Mouse (Mus musculus) myocyte (in vitro differentiated cells): ENCODE results near the gene Uba52. TPM values are rescaled to one million over a fixed set of nuclear protein-coding genes. Genes with fewer than 3 reads are reported as not detected.

Experiments
- H3K27me3 ChIP-seq: one replicate; pipeline ENCODE4 v1.6.1; 2011; ENCODE audit not compliant: control insufficient read depth, insufficient read depth, insufficient read length
- H3K36me3 ChIP-seq: one replicate; pipeline ENCODE4 v1.6.1; 2011; ENCODE audit not compliant: control insufficient read depth, insufficient read depth
- H3K4me2 ChIP-seq: one replicate; pipeline ENCODE4 v1.6.1; 2011; ENCODE audit warnings: low read depth, control low read depth
- H3K4me3 ChIP-seq: one replicate; pipeline ENCODE4 v1.5.1; 2011; ENCODE audit warnings: mild to moderate bottlenecking, control low read depth, moderate library complexity
- H3K79me2 ChIP-seq: one replicate; pipeline ENCODE4 v1.6.1; 2011; ENCODE audit not compliant: control insufficient read depth, insufficient read depth
- H3ac ChIP-seq: one replicate; pipeline ENCODE4 v1.6.1; 2011; ENCODE audit not compliant: control insufficient read depth, insufficient read length
- CEBPB ChIP-seq: IDR thresholded peaks from 2 replicates; pipeline ENCODE4 v1.6.1; 2011; ENCODE audit warnings: mild to moderate bottlenecking, moderate library complexity; ENCODE audit not compliant: poor library complexity, insufficient read depth, severe bottlenecking
- E2F4 ChIP-seq: IDR thresholded peaks from one replicate; pipeline ENCODE4 v1.6.1; 2011; ENCODE audit warnings: mild to moderate bottlenecking, control low read depth, moderate library complexity; ENCODE audit not compliant: insufficient read depth
- MAX ChIP-seq: IDR thresholded peaks from one replicate; pipeline ENCODE4 v1.6.1; 2011; ENCODE audit warnings: low read depth, mild to moderate bottlenecking, control low read depth
- MYOD1 ChIP-seq, 3 experiments: IDR thresholded peaks; one replicate each; pipeline ENCODE4 v1.6.1; 2011; ENCODE audit warnings: control low read depth in 2 of 3, low read depth in 2 of 3, mild to moderate bottlenecking in 2 of 3, moderate library complexity in 1 of 3; ENCODE audit not compliant: insufficient read length in 2 of 3, control insufficient read depth in 1 of 3
- MYOG ChIP-seq, 3 experiments: IDR thresholded peaks; one replicate each; pipeline ENCODE4 v1.6.1; 2011; ENCODE audit warnings: control low read depth in 2 of 3, low read depth in 2 of 3, mild to moderate bottlenecking in 2 of 3; ENCODE audit not compliant: insufficient read length in 2 of 3, control insufficient read depth in 1 of 3, insufficient read depth in 1 of 3
- POLR2A ChIP-seq: IDR thresholded peaks from one replicate; pipeline ENCODE4 v1.6.1; 2011; ENCODE audit warnings: low read depth, mild to moderate bottlenecking, control low read depth, moderate library complexity; ENCODE audit not compliant: insufficient read length
- POLR2AphosphoS2 ChIP-seq: IDR thresholded peaks from one replicate; pipeline ENCODE4 v1.6.1; 2011; ENCODE audit warnings: low read depth, control low read depth; ENCODE audit not compliant: insufficient read length
- REST ChIP-seq: IDR thresholded peaks from one replicate; pipeline ENCODE4 v1.6.1; 2011; ENCODE audit warnings: mild to moderate bottlenecking, control low read depth, moderate library complexity; ENCODE audit not compliant: insufficient read depth, insufficient read length
- SRF ChIP-seq: IDR thresholded peaks from one replicate; pipeline ENCODE4 v1.6.1; 2011; ENCODE audit warnings: low read depth; ENCODE audit not compliant: control insufficient read depth, insufficient read length
- TCF12 ChIP-seq: IDR thresholded peaks from one replicate; pipeline ENCODE4 v1.6.1; 2011; ENCODE audit warnings: mild to moderate bottlenecking, control low read depth; ENCODE audit not compliant: poor library complexity, insufficient read depth, severe bottlenecking
- TCF3 ChIP-seq: IDR thresholded peaks from one replicate; pipeline ENCODE4 v1.6.1; 2011; ENCODE audit warnings: low read depth, control low read depth; ENCODE audit not compliant: insufficient read length
- USF1 ChIP-seq: IDR thresholded peaks from one replicate; pipeline ENCODE4 v1.6.1; 2011; ENCODE audit warnings: low read depth, mild to moderate bottlenecking, control low read depth, moderate library complexity
- polyA plus RNA-seq: library from polyadenylated mRNA; unstranded; fragments of >200 nt; fragmentation: generic; extraction: Trizol; gene quantifications from one replicate; pipeline ENCODE4 v1.2.1, GENCODE M21; 2012; ENCODE audit warnings: missing spikeins

Uba52 gene
- polyA plus RNA-seq, 1 experiment, result 2,253 TPM

GRCm38 (mm10) chr8:70486941-70487520 is 23.6 kb downstream of the Uba52 start, which contains the start of gene Tmem59l:
Gene Tmem59l (minus strand): TSS chr8:70487358.
- H3K79me2 ChIP-seq, result no peaks in the 10 kb centered on the region
- no peaks in the 10 kb centered on the region for H3K36me3 ChIP-seq
- TF ChIP-seq POLR2AphosphoS2, result no peak
- no peak for TF ChIP-seq TCF12
- no peak within 1 kb of the TSS for H3K4me3 ChIP-seq
- no peak within 1 kb of the TSS for H3ac ChIP-seq
- no peak within 1 kb of the TSS for H3K4me2 ChIP-seq
- H3K27me3 ChIP-seq, result no peaks in the 10 kb centered on the region

DNA sequence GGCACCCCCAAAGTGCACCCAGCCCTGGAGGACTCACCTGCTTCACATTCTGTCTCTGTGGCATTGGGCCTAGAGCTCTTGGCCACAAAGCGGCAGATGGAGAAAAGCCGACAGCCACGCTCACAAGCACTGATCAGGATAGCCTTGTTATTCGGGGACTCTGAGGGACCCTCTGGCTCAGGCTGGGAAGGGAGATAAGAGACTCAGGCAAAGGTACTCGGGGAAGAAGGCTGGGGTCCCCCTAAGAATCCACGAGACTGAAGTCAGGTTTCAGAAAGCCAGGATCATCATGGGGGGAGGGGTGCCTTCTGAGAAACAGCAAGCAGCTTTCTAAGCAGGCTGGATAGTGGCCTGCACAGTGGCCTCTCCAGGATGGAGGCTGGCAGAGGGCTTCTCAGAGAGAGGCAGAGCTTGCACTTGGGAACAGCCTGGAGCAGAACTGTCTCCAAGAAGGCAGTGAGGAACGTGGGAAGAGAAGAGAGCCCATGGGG is 24.4 kb downstream of the Uba52 start:
- no peaks in the 10 kb centered on the region for H3K79me2 ChIP-seq
- no peaks in the 10 kb centered on the region for H3K36me3 ChIP-seq
- no peak overlapping the region for H3K4me2 ChIP-seq
- no peak overlapping the region for H3ac ChIP-seq
- TF ChIP-seq TCF3 (no peak), SRF (no peak), MAX (no peak)
- H3K27me3 ChIP-seq, result no peaks in the 10 kb centered on the region
- no peak overlapping the region for H3K4me3 ChIP-seq

GRCm38 (mm10) chr8:70482943-70483342 is 27.7 kb downstream of the Uba52 start:
- Histone ChIP-seq H3K4me3 (no peak overlapping the region), H3K27me3 (no peaks in the 10 kb centered on the region), H3K36me3 (no peaks in the 10 kb centered on the region), H3K4me2 (no peak overlapping the region), H3K79me2 (no peaks in the 10 kb centered on the region), H3ac (no peak overlapping the region)
- TF ChIP-seq E2F4 (no peak), SRF (no peak), POLR2AphosphoS2 (no peak), MYOG (IDR thresholded peaks at IDR 0.05; ENCODE audit: control insufficient read depth in 1 of 3, insufficient read depth in 1 of 3, insufficient read length in 2 of 3, low read depth in 2 of 3) (no peak), MAX (no peak), CEBPB (no peak), MYOD1 (IDR thresholded peaks at IDR 0.05; ENCODE audit: control insufficient read depth in 1 of 3, insufficient read length in 2 of 3, low read depth in 2 of 3) (no peak), USF1 (no peak), TCF3 (no peak)

GRCm38 (mm10) chr8:70481908-70482307 is 28.7 kb downstream of the Uba52 start:
- TF ChIP-seq REST (no peak), POLR2A (no peak), MAX (no peak), E2F4 (no peak), SRF (no peak), POLR2AphosphoS2 (no peak), CEBPB (no peak), MYOG (IDR thresholded peaks at IDR 0.05; ENCODE audit: control insufficient read depth in 1 of 3, insufficient read depth in 1 of 3, insufficient read length in 2 of 3, low read depth in 2 of 3) (no peak), MYOD1 (IDR thresholded peaks at IDR 0.05; ENCODE audit: control insufficient read depth in 1 of 3, insufficient read length in 2 of 3, low read depth in 2 of 3) (no peak), TCF3 (no peak)
- no peak overlapping the region for H3K4me3 ChIP-seq
- no peak overlapping the region for H3ac ChIP-seq
- H3K27me3 ChIP-seq, result no peaks in the 10 kb centered on the region
- no peaks in the 10 kb centered on the region for H3K79me2 ChIP-seq
- H3K36me3 ChIP-seq, result no peaks in the 10 kb centered on the region
- no peak overlapping the region for H3K4me2 ChIP-seq

DNA sequence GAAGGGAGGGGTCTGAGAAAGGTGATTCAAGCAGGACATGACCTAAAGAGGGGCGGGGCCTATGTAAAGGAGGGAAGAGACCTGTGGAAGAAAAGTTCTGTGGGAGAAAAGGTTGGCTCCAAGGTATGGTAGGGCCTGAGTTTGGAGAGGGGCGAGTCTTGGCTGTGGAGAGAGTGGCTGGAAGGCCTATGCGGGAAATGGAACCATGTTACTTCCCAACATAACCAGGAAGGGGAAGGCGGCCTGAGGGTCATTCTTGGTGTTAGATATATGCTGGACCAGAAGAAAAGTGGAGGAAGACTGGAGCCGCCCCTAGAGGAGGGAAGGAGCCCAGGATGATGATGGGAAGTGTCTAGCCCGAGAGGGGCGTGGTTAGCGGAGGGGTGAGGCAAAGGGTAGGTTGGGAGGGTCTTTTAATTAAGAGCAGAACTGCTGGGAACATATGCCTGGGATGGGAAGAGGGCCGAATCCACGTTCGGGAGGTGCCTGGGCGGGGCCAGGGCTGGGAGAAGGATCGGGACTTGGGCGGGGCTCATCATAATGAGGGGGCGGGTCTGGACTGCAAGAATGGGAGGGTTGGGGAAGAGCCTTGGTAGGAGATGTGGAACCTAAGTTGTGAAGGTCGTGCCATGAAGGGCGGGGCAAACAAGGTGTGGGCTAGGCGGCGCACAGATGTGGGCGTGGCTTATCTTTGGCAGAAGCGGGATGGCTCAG is 33.2 kb downstream of the Uba52 start:
- H3K36me3 ChIP-seq, result no peaks in the 10 kb centered on the region
- peaks cover 42% of the 10 kb centered on the region for H3K79me2 ChIP-seq

More for the DNA sequence above, 33.2 kb downstream of the Uba52 start:
- TF ChIP-seq E2F4 (no peak), CEBPB (no peak), USF1 (no peak), MYOD1 (IDR thresholded peaks at IDR 0.05; ENCODE audit: control insufficient read depth in 1 of 3, insufficient read length in 2 of 3, low read depth in 2 of 3) (no peak), TCF3 (no peak), MYOG (IDR thresholded peaks at IDR 0.05; ENCODE audit: control insufficient read depth in 1 of 3, insufficient read depth in 1 of 3, insufficient read length in 2 of 3, low read depth in 2 of 3) (no peak), SRF (no peak), REST (no peak), TCF12 (no peak), POLR2AphosphoS2 (no peak), MAX (no peak), POLR2A (no peak)
- Histone ChIP-seq H3K27me3 (no peaks in the 10 kb centered on the region), H3K4me2 (peak overlapping the region; percentile 94), H3K4me3 (peak overlapping the region; percentile 65), H3ac (peak overlapping the region; percentile 28)
